Mouse (Mus musculus): ENCODE data around the gene Grap.

- TF ChIP-seq CTCF (IDR thresholded peaks at IDR 0.05; ENCODE audit: borderline replicate concordance, control insufficient read depth, extremely low read depth, insufficient read depth, low read length, poor library complexity) = no peak; the same call in 1 of the 2 replicates
- TF ChIP-seq POLR2A (IDR thresholded peaks at IDR 0.05; ENCODE audit: control insufficient read depth, extremely low read depth, insufficient read depth, low read length, poor library complexity) = no peak
Measured at GRCm38 (mm10) chr11:61714346-61715117, 61.5 kb downstream of the Grap start.
